Mouse (Mus musculus): ENCODE measurements around the gene Mad2l2.

Mad2l2 gene

DNA sequence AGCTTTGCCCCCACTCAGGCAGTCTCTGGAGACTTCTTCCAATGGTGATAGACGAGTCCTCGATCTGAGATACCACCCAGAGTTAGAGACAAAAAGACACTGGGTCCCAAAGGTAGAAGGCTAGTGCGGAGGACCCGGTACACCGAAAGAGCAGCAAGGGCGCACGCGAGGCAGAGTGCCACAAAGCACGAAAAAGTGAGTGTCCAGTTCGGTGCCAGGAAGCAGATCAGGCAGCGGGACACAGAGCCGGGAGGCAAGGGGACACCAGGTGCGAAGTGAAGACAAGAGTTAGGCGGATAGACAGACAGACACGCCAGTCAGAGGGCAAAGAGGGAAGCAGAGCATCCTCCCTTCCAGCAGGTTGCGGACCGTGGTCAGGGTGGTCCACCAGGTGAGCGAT lies at the start of gene Mad2l2:
TSS of gene Mad2l2 (plus strand) at position 252 of the 400 bp plus-strand sequence.
- DNase-seq (ENCODE audit: extremely low read depth, low read depth) = no peak

DNA sequence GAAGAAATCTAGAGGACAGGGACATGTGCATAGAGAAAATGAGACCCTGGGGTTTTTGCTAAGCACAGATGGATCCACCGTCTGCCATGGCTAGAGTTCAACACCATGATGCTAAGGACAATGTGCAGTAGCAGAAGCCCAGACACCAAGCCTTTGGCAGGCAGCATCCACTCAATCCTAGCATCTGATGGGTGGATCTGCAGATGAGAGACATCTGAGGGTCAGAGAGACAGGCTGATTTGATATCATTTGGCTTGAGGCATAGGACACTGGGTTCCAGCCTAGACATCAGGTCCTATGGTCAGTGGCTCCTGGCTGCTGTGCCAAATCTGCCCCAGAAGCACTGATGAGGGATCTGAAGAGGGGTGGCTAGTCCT lies 49.6 kb upstream of the Mad2l2 start:
- no peak for DNase-seq (ENCODE audit: extremely low read depth, low read depth)

DNA sequence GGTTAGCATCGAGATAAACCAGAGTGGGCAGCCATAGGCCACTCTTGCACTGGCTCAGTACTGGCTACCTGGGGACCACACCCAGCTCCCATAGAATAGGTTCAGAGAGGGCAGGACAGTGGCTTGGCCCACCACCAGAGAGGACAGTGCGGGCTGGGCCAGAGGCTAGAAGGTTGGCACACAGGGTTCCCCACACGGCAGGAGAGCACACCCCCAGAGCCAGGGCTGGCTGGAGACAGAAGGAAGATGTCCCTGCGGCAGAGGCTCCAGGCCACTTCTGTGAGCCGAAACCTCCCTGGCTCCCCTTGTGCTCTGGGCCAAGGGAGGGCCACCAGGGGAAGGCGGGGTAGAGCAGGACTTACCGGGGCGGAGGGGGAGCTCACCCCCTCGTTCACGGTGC lies 49.0 kb upstream of the Mad2l2 start:
- no peak for DNase-seq (ENCODE audit: extremely low read depth, low read depth)

DNA sequence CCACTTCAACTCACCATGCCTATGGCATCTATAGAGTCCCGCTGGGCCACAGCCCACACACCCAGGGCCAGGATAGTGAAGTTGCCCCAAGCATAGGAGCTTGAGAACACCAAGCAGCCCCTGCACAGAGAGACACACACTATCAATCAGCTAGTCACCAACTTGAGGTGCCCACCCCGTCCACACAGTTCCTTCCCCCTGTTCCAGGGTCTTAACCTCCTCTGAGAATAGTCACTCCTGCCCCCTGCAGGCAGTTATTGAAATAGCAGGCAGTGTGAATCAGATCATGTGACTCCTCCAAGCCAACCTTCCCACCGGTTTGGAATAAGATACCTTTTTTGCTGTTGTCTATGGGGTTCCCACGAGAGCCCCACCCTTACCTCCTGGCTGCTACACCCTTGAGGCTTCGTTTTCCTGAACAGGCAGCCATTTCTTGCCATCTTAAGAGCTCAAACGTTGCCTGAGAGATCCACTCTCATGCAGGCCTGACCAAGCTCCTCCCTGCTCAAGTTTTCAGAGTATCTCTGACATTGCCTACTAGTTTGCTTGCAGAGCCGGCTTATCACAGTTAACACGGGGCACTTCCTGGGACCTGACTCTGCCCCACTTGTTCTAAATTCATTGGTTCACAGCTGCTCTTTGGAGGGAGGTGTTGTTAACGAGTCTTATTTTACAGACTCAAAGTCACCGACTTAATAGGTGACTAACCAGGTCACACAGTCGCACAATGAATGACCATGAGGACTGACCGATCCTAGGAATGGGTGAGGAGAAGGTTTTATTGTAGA lies 47.7 kb upstream of the Mad2l2 start:
- DNase-seq (ENCODE audit: extremely low read depth, low read depth) = peak; percentile 91

DNA sequence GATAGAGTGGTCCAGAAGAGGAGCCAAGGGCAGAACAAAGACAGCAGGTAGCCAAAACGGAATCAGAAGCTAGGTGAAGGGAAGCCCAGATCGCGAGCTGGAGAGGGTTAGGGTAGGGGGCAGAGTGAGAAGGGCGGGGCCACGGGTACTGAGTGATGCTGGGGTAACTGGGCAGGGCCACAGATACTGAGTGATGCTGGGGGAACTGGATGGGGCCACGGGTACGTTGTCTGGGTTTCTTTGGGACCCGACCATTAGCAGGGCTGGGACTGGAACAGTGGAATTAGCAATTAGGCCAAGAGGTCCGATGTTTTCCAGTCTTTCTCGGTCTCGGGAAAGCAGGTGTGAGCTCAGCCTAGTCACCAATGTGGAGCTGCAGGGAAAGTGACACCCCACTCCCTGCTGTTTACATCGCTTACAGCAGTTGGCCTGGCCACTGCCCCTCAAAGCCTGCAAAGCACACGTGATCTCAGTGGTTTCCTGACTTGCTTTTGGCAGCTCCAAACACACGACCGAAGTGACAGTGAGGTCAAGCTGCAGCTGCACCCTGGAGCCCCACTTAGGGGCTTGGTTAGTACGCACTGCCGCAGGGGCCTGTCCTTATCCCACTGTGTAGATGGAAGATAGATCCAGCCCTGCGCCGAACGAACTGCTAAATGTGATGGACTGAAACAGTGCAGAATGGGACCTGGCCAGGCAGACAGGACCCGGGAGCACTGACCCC lies 46.8 kb upstream of the Mad2l2 start:
- peak; percentile 57 for DNase-seq (ENCODE audit: extremely low read depth, low read depth)

DNA sequence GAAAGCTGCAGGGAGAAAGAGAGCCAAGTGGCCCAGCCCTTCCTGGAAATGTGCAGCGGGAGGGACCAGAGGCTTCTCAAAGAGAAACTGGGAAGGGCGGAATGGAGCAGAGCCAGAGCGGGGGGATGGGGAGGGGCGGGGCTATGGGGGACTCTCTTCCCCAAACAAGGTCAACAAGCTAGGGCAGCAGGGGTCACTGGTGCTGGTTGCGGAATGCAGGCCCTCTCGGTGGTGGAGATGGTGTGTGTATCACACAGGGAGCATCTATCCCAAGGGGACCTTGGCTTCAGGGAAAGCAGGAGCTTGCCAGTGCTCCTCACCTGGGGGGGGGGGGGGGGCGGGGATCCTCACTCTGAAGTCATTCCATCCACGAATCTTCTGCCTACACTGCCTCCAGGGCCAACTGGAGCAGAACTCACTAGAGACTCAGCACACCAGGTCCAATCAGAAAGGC lies 45.9 kb upstream of the Mad2l2 start:
- DNase-seq (ENCODE audit: extremely low read depth, low read depth) = no peak

DNA sequence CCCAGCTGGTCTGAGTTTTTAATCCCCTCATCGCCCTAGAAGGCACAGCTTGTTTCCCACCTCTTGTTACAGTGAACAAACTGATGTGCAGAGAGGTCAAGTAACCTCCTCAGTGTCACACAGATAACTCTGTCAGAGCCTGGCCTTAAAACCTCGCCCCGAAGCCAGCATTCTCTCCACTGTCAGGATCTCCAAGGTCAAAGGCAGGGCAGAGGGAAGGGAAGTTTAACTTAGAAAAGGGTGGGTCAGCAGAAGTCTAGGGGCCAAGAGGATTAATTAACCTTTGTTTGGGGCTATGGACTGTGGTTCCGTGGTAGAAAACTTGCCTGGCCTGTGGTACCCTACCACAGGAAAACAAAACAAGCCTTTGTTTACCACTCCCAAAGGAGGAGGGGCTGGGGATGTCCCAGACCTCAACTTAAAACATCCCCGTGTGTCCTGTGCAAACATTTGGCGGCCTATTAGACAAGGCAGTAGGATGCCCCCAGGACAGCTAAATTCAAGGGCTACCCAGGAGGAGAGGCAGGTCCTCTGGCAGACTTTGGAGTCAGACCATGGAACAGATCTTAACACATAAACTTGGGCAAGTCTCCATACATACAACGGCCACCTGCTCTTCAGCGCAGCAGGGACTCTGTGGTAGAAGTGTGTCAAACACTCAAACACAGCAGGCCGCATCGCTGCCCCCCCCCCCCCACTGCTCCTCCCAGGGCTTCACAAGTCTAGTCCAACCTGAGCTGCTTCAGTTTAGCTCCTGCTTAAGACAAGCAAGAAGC lies 44.9 kb upstream of the Mad2l2 start:
- no peak for DNase-seq (ENCODE audit: extremely low read depth, low read depth)

DNA sequence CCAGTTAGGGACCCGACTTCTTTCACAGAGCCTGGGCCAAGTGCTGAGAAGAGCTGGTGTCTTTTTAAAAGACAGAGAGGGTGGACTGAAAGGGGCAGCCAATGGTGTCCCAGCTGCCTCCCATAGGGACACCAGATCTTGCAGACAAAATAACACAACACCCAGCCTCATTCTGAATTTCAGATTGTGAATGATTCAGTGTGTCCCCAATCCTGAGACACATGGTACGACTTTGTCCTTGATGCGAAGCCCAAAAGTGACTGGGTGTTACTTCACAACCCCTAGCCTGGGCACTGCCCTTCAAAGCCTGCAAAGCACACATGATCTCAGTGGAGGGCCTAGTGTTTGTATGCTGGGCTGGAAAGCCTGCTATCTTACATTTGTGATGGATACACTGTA lies 44.3 kb upstream of the Mad2l2 start:
- DNase-seq (ENCODE audit: extremely low read depth, low read depth) = no peak

DNA sequence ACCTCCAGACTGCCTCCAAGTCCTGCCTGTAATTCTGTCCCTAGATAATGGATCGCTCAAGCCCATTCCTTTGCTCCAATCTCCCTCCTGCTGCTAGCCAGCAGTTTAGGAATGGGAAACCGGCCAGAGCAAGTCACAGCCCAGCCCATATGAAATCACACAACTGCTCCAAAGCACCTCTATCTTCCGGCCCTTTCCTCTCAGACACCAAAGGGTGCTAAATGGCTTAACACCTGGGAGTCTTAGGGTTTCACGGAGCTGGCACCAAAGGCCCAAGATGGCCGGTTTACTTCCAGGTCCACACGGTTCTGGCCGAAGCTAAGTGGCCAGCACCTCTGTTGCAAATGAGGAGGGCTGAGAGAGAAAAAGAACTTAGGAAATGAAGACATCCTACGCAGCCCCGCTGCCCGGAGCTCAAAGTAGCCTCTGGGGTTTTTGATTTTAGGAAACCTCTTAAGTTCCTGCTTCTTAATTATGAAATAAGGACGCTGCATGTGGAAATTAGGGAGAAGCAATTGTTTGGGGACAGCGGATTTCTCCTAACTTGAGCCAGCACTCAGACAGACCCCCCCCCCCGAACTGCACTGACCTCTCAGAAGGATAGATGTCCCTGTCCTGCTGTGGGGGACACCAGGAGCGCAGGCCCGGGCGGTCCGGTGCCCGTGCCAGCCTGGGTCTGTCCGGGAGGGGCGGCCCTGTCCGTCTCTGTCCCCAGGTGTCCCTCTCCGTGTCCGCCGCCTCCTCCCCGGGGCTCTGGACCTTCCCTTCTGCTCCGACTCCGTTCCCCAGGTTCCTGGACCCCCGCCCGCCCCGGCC lies 42.9 kb upstream of the Mad2l2 start:
- no peak for DNase-seq (ENCODE audit: extremely low read depth, low read depth)

DNA sequence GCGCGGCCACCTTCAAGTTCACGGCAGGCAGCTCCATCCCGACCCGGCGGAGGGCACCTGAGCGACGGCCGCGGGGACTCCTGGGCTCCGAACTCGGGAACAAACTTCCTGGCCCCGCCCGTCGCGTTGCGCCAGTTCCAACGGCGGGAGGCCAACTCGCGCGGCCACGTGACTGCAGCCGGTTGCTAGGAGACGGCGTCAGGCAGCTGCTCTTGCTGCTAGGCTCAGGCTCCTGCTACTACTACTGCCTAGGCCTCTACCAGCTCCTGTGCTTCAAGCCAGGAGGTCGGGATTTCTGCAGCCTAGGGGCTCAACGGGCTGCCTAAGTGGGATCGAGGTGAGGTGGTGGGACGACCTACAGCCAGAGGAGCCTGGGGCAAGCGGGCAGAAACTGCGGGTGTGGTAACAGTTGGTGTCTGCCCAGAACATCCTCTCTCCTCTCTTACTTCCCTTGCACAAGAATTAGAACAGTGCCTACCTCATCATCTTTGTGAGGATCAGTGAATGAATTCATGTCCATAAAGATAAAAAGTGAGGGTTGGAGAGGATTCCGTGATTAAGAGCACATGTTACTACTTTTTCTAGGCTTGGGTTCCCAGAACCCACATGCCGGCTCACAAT lies 42.2 kb upstream of the Mad2l2 start, which contains the start of gene Agtrap:
TSS of gene Agtrap (minus strand) at position 125 of the 621 bp plus-strand sequence.
- peak; percentile 77 for DNase-seq (ENCODE audit: extremely low read depth, low read depth)

DNA sequence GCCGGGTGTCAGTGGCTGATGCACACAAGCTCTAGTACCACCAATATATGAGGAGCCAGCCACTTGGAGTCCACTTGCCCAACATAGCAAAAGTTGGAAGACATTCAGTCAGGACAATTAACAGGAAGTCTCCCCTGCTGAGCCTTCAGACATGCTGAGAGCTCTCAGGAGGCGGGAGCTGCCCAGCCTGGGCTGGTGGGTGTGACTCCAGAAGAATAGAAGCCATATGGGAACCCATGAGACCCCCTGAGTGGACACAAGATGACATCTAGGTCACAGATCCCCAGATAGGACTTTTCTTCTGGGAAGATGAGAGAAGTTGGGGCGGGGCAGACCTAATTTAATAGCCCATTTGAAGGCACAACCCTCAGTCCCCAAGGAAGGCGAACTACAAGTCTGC lies 41.0 kb upstream of the Mad2l2 start:
- no peak for DNase-seq (ENCODE audit: extremely low read depth, low read depth)

DNA sequence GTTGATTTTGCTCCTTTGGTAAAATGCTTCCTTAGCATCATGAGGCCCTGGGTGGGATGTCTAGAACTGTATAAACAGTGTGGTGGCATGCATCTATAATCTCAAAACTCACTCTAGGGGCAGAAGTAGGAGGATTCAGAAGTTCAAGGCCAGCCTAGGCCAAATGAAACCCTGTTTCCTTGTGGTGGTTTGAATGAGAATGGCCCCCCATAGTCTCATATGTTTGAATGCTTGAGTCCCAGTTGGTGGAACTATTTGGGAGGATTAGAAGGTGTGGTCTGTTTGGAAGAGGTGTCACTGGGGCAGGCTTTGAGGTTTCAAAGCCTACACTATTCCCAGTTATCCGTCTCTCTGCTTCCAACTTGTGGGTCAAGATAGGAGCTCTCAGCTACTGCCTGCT lies 39.0 kb upstream of the Mad2l2 start:
- no peak for DNase-seq (ENCODE audit: extremely low read depth, low read depth)

DNA sequence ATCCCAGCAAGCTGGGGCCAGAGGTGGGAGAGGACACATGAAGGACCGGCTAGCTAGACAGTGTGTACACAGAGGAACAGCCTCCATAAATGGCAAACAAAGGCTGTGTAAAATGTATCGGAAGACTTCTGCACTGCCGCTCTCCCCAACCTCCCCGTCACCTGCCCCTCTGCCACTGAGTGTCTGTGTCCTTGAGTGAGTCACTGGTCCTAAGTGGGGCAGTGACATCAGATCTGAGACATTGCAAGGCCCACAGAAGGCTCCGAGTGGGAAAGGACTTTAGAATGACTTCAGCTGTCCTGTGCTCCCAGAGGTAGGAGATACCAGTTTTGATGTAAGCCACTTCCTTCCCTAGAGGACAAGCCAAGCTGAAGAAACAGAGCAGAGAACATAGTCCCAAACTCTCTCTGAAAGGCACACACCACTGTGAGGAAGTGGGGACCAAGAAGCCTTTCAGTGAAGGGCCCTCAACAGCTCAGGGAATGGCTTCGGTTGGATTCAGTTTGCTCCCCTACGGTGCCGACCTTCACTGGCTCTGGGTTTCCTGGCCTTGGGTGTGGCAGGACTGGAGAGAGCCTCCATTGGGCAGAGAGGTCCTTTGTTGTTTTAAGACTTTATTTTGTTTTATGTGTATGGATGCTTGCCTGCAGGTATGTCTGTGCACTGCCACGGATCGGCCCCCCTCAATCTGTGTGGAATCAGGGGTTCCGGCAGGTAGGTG lies 37.5 kb upstream of the Mad2l2 start:
- DNase-seq (ENCODE audit: extremely low read depth, low read depth) = no peak

DNA sequence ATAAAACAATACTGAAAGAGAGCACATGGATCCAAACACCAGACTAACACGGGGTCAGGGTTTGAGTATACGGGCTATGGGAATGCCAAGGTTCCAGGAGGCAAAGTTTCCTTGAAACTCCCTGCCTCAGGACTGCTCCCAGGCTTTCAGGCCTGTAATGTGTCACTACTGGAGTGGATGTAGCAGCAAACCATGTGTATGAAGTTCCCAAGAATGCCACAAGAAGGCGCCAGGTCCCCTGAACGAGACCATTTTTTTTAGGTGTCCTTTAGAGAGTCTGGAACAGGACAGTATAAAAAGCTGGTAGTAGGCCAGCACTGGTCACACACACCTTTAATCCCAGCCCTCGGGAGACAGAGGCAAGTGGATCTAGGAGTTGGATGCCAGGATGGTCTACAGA lies 36.0 kb upstream of the Mad2l2 start:
- no peak for DNase-seq (ENCODE audit: extremely low read depth, low read depth)

DNA sequence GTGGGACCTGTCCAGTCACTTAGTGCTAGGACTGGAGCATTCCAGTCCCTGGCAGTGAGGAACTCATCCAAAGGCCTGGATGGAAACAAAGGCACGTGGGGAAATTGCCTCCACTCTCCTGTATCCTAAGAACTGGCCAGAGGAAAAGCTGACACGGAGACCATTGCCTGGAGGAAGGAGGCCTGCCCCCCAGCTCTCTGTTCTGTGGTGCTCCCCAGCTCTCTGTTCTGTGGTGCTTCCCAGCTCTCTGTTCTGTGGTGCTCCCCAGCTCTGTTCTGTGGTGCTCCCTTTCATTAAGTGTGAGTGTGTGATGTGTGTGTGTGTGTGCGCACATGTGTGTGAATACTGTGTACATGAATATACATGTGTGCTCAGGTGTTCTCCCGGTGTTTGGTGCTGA lies 35.1 kb upstream of the Mad2l2 start:
- no peak for DNase-seq (ENCODE audit: extremely low read depth, low read depth)

DNA sequence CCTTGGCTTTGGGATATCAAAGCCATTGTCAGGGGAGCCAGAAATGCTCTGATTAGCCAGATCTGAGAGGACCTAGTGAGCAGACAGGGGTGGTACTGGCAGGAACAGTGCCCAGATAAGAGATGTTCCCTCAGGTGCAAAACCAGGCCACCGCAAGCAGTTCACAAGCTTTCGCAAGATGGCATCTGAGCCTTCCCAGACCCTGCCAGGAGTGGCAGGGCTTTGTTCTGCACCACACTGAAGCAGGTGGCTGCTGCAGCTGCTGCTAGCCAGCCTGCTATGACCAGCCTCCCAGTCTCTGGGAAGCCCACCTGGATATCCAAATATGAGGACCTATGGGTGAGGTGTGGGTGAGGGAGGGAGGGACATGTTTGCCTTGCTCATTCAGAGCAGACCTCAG lies 32.2 kb upstream of the Mad2l2 start:
- DNase-seq (ENCODE audit: extremely low read depth, low read depth) = no peak

DNA sequence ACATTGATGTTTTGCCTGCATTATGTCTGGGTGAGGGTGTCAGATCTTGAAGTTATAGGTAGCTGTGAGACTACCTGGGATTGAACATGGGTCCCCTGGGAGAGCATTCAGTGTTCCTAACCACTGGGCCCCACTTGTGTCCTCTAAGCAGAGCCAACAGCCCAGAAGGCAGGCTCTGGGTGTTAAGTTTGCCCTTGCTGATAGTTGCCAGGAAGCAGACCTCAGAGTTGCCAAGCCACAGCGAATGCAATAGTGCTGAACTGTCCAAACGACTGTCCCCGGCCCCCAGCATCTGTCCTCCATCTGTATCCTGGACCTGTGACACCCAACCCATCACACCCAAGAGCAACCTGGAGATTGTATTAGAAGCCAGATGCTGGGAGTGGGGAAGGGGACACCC lies 31.5 kb upstream of the Mad2l2 start:
- no peak for DNase-seq (ENCODE audit: extremely low read depth, low read depth)

DNA sequence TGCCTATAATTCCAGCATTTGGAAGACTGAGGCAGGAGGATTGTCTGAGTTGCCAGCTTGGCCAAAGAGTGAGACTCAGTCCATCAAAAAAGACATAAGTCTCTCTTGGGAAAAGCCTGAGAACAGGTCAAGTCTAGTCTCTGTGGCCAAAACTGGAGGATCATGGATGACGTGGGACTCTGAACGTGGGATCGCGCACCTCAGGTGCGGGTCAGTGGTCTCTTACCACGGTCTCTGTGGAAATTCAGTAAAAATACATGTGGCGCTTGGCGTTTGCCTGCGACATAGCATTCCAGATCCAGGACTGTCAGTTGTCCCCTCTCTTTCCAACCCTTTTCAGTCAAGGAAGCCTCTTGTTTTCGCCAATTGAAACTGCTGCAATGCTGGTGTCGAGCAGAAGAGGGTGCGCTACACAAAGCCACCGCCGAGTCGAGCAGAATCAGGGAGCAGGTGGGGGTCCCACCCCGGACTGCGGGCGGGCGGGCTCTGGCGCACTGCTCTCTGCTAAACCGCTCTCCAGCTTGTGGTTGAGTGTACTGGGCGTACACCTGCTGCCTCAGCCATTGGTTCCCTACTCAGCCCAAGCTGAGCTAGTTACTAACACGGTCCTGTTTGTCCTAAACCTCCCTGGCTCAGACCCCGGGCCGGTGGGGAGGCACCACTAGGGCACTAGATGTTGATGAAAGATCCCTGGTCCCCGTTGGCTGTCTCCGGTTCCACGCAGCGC lies 28.2 kb upstream of the Mad2l2 start:
- DNase-seq (ENCODE audit: extremely low read depth, low read depth) = no peak

DNA sequence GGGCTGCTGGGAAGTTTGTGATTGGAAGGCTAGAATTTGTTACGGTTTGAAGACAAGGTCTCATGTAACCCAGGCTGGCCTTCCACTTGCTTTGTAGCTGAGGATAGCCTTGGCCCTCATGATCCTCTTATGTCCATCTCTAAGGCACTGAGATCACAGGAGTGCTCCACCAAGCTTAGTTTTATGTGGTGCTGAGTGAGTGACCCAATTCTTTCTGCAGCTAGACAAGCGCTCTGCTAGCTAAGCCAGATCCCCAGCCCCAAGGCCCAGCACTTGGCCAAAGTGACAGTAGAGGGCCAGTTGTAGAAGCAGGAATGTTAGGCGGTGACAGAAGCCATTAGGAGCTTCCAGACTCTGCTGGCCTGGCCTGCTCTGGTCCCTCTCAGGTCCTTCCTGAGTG lies 26.0 kb upstream of the Mad2l2 start:
- DNase-seq (ENCODE audit: extremely low read depth, low read depth) = no peak
